Comparison of ENCODE assay signal across 8 mouse cellular contexts in the genomic region with DNA sequence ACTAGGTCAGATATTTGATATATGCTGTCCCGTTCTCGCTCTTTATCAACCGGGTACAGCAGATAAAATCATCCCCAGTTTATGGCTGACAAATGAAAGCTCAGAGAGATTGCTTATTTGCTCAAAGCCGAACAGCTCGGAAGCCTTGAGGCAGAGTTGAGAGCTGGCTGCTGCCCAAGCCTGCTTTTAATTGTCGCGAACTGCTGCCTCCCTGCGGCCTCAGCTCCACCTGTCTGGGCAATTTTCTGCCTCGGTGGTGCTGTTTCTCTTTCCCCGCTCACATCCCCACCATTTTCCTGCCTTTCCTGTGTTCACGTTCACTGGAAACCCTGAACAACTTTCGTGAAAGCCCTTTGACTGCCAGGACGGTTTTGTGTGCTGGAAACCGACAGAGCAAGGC. TPM values are rescaled to one million over a fixed set of nuclear protein-coding genes. Genes with fewer than 3 reads are reported as not detected.
A peak's percentile ranks its signal among the peaks of the same experiment; 100 is the strongest.
DNase-seq lines count a peak whose midpoint lies in the region; ATAC-seq lines count a peak whose summit lies in the region.

No protein-coding gene starts in this region.

- no peaks in the 10 kb centered on the region for H3K9me3 ChIP-seq in hindbrain, embryonic 12.5 days (replicated peaks)
- no peaks in the 10 kb centered on the region for H3K9me3 ChIP-seq in hindbrain, embryonic 10.5 days
- H3K9me3 ChIP-seq in heart, embryonic 14.5 days (ENCODE audit: control insufficient read depth, low read length) = no peaks in the 10 kb centered on the region

- no peak for DNase-seq in hindbrain, embryonic 10.5 days (ENCODE audit: low spot score)
- peak; percentile 32 for DNase-seq in Muller cell, postnatal 12 days (ENCODE audit: inconsistent ontology term)
- DNase-seq in cerebellum, postnatal 14 days = peak; percentile 90
- peak; percentile 56 to 63 for DNase-seq in left cerebral cortex, postnatal 36 days (ENCODE audit: low spot score in 2 of 2)
- DNase-seq in right cerebral cortex, adult 2 months (ENCODE audit: low spot score in 2 of 2) = peak; percentile 68 to 77
- no peak for DNase-seq in spleen, adult 12 weeks (ENCODE audit: low spot score)

- intact Hi-C loops in left cerebral cortex, postnatal 36 days (cut with DNase I) = no loop called here

- H3K4me3 ChIP-seq in hindbrain, embryonic 12.5 days = no peak overlapping the region
- no peak overlapping the region for H3K4me3 ChIP-seq in hindbrain, embryonic 10.5 days
- no peak overlapping the region for H3K4me3 ChIP-seq in heart, embryonic 14.5 days (ENCODE audit: control insufficient read depth in 1 of 2, insufficient read depth in 1 of 2, low read depth in 1 of 2, low read length in 2 of 2)

- H3K4me1 ChIP-seq in hindbrain, embryonic 12.5 days = peaks cover 18% of the 10 kb centered on the region
- H3K4me1 ChIP-seq in hindbrain, embryonic 10.5 days (replicated peaks) = peaks cover 26% of the 10 kb centered on the region
- peaks cover 17 to 29% of the 10 kb centered on the region in 2 experiments for H3K4me1 ChIP-seq in heart, embryonic 14.5 days (ENCODE audit: control insufficient read depth in 2 of 2, insufficient read depth in 2 of 2, low read length in 2 of 2)

- no peaks in the 10 kb centered on the region for H3K27me3 ChIP-seq in hindbrain, embryonic 12.5 days
- peaks cover 11% of the 10 kb centered on the region for H3K27me3 ChIP-seq in hindbrain, embryonic 10.5 days (ENCODE audit: insufficient read depth, poor library complexity, severe bottlenecking)
- H3K27me3 ChIP-seq in heart, embryonic 14.5 days (ENCODE audit: control insufficient read depth, insufficient read depth, low read length) = 0 out of 2 replicates have a peak, but pooled peaks cover 4% of the 10 kb centered on the region

- no peak for ATAC-seq in hindbrain, embryonic 12.5 days (ENCODE audit: low FRiP score)
- no peak for ATAC-seq in heart, embryonic 14.5 days (ENCODE audit: insufficient number of reproducible peaks, insufficient read depth, low FRiP score, low read depth)

- 44% methylated on average over 14 of the region's 14 CpGs for WGBS in hindbrain, embryonic 12.5 days
- WGBS in hindbrain, embryonic 10.5 days = 44% methylated on average over 14 of the region's 14 CpGs
- 39% methylated on average over 14 of the region's 14 CpGs for WGBS in heart, embryonic 14.5 days

- H3K27ac ChIP-seq in hindbrain, embryonic 12.5 days = 0 out of 2 replicates have a peak overlapping the region, but pooled peaks have one; percentile 13
- no peak overlapping the region; the same call in 1 of the 2 replicates for H3K27ac ChIP-seq in hindbrain, embryonic 10.5 days
- no peak overlapping the region for H3K27ac ChIP-seq in heart, embryonic 14.5 days (replicated peaks in 1 of 2; ENCODE audit: control insufficient read depth in 1 of 2, insufficient read depth in 1 of 2, low read depth in 2 of 2, low read length in 2 of 2)

- H3K4me2 ChIP-seq in hindbrain, embryonic 12.5 days (replicated peaks) = no peak overlapping the region
- H3K4me2 ChIP-seq in heart, embryonic 14.5 days (ENCODE audit: low read length) = 0 out of 2 replicates have a peak overlapping the region, but pooled peaks have one; percentile 16

- no peaks in the 10 kb centered on the region for H3K36me3 ChIP-seq in hindbrain, embryonic 12.5 days
- H3K36me3 ChIP-seq in hindbrain, embryonic 10.5 days = no peaks in the 10 kb centered on the region
- H3K36me3 ChIP-seq in heart, embryonic 14.5 days (ENCODE audit: control insufficient read depth, insufficient read depth, low read length) = no peaks in the 10 kb centered on the region

- H3K9ac ChIP-seq in hindbrain, embryonic 12.5 days = no peak overlapping the region
- H3K9ac ChIP-seq in heart, embryonic 14.5 days (ENCODE audit: low read length) = 0 out of 2 replicates have a peak overlapping the region, but pooled peaks have one; percentile 35

RNA-seq across cellular contexts. Expression of a gene that starts 39.8 kb away (rescaled TPM):
- 6.1 and 7.1 TPM in 2 replicates for polyA plus RNA-seq in hindbrain, embryonic 12.5 days (2016; fragmentation: Nextera tagmentation; extraction: Ambion mirVana)
- 1.0 and 2.1 TPM in 2 replicates for polyA plus RNA-seq in hindbrain, embryonic 10.5 days (2016; fragmentation: Nextera tagmentation; extraction: Ambion mirVana)
- 1.4 and 1.6 TPM in 2 replicates for polyA plus RNA-seq in heart, embryonic 14.5 days (2014; fragmentation: Nextera tagmentation; extraction: Ambion mirVana)
- total RNA-seq in left cerebral cortex, postnatal 36 days (2021) = 100 to 1,000 TPM; 346 to 360 TPM

Comparison
In these comparisons a context has a peak if more than half of its experiments do, and no peak if none do; other contexts are left out.
1. DNase-seq: peak in Muller cell, postnatal 12 days (single experiment), cerebellum, postnatal 14 days (2 of 2), left cerebral cortex, postnatal 36 days (2 of 2) and right cerebral cortex, adult 2 months (2 of 2); none in hindbrain, embryonic 10.5 days (single experiment) and spleen, adult 12 weeks (single experiment).